Mouse (Mus musculus): ENCODE measurements at regions not wholly inside any gene's neighbourhood (a gene's known extent, or its start where the extent isn't known, plus 50 kb on each side); places are given as distances from the start of the nearest gene placed in this dataset.
A peak's percentile ranks its signal among the peaks of the same experiment; 100 is the strongest.
"Not testable (repeated sequence)": the region's sequence is repeated elsewhere in the genome, so short reads cannot be mapped to it uniquely, and the experiment has no call there.

GRCm38 (mm10) chr11:111929366-111929765, 852.7 kb upstream of the Sox9 start:
- no peak for ATAC-seq (replicated peaks; ENCODE audit: poor library complexity)

- ATAC-seq (replicated peaks; ENCODE audit: poor library complexity) = no peak
These were observed 850.0 kb upstream of the Sox9 start for GRCm38 (mm10) chr11:111932052-111932451.

GRCm38 (mm10) chr11:111944282-111944681, 837.7 kb upstream of the Sox9 start:
- 0 out of 2 replicates have a peak, but pooled peaks have one; percentile 34 for ATAC-seq (replicated peaks; ENCODE audit: poor library complexity)

GRCm38 (mm10) chr11:111945806-111946205, 836.2 kb upstream of the Sox9 start:
- no peak for ATAC-seq (replicated peaks; ENCODE audit: poor library complexity)

GRCm38 (mm10) chr11:111947671-111948070, 834.4 kb upstream of the Sox9 start:
- no peak for ATAC-seq (replicated peaks; ENCODE audit: poor library complexity)

GRCm38 (mm10) chr11:111953421-111953820, 828.6 kb upstream of the Sox9 start:
- no peak for ATAC-seq (replicated peaks; ENCODE audit: poor library complexity)

- no peak for ATAC-seq (replicated peaks; ENCODE audit: poor library complexity)
These were observed 824.2 kb upstream of the Sox9 start for GRCm38 (mm10) chr11:111957721-111958287.

- ATAC-seq (replicated peaks; ENCODE audit: poor library complexity) = no peak
These were observed 820.8 kb upstream of the Sox9 start for GRCm38 (mm10) chr11:111961047-111961837.

- ATAC-seq (replicated peaks; ENCODE audit: poor library complexity) = no peak
These were observed 820.2 kb upstream of the Sox9 start for GRCm38 (mm10) chr11:111961846-111962245.

GRCm38 (mm10) chr11:111964066-111964465, 818.0 kb upstream of the Sox9 start:
- no peak for ATAC-seq (replicated peaks; ENCODE audit: poor library complexity)

- ATAC-seq (replicated peaks; ENCODE audit: poor library complexity) = no peak
These were observed 815.6 kb upstream of the Sox9 start for GRCm38 (mm10) chr11:111966401-111966800.

GRCm38 (mm10) chr11:111971001-111971400, 811.0 kb upstream of the Sox9 start:
- ATAC-seq (replicated peaks; ENCODE audit: poor library complexity) = no peak

GRCm38 (mm10) chr11:111978667-111979066, 803.4 kb upstream of the Sox9 start:
- ATAC-seq (replicated peaks; ENCODE audit: poor library complexity) = no peak

GRCm38 (mm10) chr11:111996395-111996794, 785.6 kb upstream of the Sox9 start:
- ATAC-seq (replicated peaks; ENCODE audit: poor library complexity) = no peak

GRCm38 (mm10) chr11:112010848-112011247, 771.2 kb upstream of the Sox9 start:
- ATAC-seq (replicated peaks; ENCODE audit: poor library complexity) = not testable (repeated sequence)

- peak; percentile 65 for ATAC-seq (replicated peaks; ENCODE audit: poor library complexity)
These were observed 764.1 kb upstream of the Sox9 start for GRCm38 (mm10) chr11:112017906-112018305.

GRCm38 (mm10) chr11:112028031-112028430, 754.0 kb upstream of the Sox9 start:
- ATAC-seq (replicated peaks; ENCODE audit: poor library complexity) = no peak

- no peak for ATAC-seq (replicated peaks; ENCODE audit: poor library complexity)
These were observed 743.3 kb upstream of the Sox9 start for GRCm38 (mm10) chr11:112038741-112039140.

- no peak for ATAC-seq (replicated peaks; ENCODE audit: poor library complexity)
These were observed 737.6 kb upstream of the Sox9 start for GRCm38 (mm10) chr11:112044455-112044854.

GRCm38 (mm10) chr11:112045353-112045752, 736.7 kb upstream of the Sox9 start:
- no peak for ATAC-seq (replicated peaks; ENCODE audit: poor library complexity)

- ATAC-seq (replicated peaks; ENCODE audit: poor library complexity) = peak; percentile 64
These were observed 731.7 kb upstream of the Sox9 start for GRCm38 (mm10) chr11:112050362-112050761.

- no peak for ATAC-seq (replicated peaks; ENCODE audit: poor library complexity)
These were observed 726.4 kb upstream of the Sox9 start for GRCm38 (mm10) chr11:112055591-112055990.
